Mouse (Mus musculus) midbrain, embryonic 11.5 days (tissue): ENCODE measurements at regions not wholly inside any gene's neighbourhood (a gene's known extent, or its start where the extent isn't known, plus 50 kb on each side); places are given as distances from the start of the nearest gene placed in this dataset.

Source experiments
- ATAC-seq: fragments of 200-750 bp; cut with Nextera tagmentation; 2 replicates; pipeline ENCODE4 v1.8.0; 2017; ENCODE audit warnings: moderate TSS enrichment, moderate library complexity; ENCODE audit not compliant: low FRiP score
- DNase-seq: peaks from one replicate; pipeline ENCODE4 v3.0.0; 2015; ENCODE audit warnings: low spot score; ENCODE audit errors: missing footprints
- H3K27ac ChIP-seq: fragments of 300-500 bp; sonication (generic); 2 replicates; pipeline ENCODE4 v1.5.1; 2014; ENCODE audit warnings: low read depth, low read length
- H3K27me3 ChIP-seq: fragments of 300-500 bp; sonication (generic); 2 replicates; pipeline ENCODE4 v1.6.1; 2014; ENCODE audit warnings: mild to moderate bottlenecking, low read length, moderate library complexity, mixed read lengths; ENCODE audit not compliant: control insufficient read depth, insufficient read depth
- H3K36me3 ChIP-seq: fragments of 300-500 bp; sonication (generic); 2 replicates; pipeline ENCODE4 v1.6.1; 2014; ENCODE audit warnings: mild to moderate bottlenecking, low read length, moderate library complexity, mixed read lengths; ENCODE audit not compliant: control insufficient read depth, insufficient read depth
- H3K4me1 ChIP-seq: fragments of 300-500 bp; sonication (generic); 2 replicates; pipeline ENCODE4 v1.6.1; 2014; ENCODE audit warnings: low read length; ENCODE audit not compliant: control insufficient read depth, insufficient read depth
- H3K4me2 ChIP-seq: fragments of 300-500 bp; sonication (generic); 2 replicates; pipeline ENCODE4 v1.6.1; 2014; ENCODE audit warnings: mild to moderate bottlenecking, moderate library complexity
- H3K4me3 ChIP-seq: fragments of 300-500 bp; sonication (generic); 2 replicates; pipeline ENCODE4 v1.5.1; 2014; ENCODE audit warnings: low read depth, low read length
- H3K9ac ChIP-seq: fragments of 300-500 bp; sonication (generic); 2 replicates; pipeline ENCODE4 v1.6.1; 2014; ENCODE audit warnings: low read length
- H3K9me3 ChIP-seq: fragments of 300-500 bp; sonication (generic); 2 replicates; pipeline ENCODE4 v1.6.1; 2016; ENCODE audit warnings: low read length; ENCODE audit not compliant: control insufficient read depth
- WGBS: fragments of 180-500 bp; shearing (Covaris S2); extraction: QIAGEN DNeasy Blood & Tissue Kit; methylation state at CpG from one replicate; pipeline ENCODE4 v1.1.7; 2014; 5-methylcytosine and 5-hydroxymethylcytosine counted together

DNA sequence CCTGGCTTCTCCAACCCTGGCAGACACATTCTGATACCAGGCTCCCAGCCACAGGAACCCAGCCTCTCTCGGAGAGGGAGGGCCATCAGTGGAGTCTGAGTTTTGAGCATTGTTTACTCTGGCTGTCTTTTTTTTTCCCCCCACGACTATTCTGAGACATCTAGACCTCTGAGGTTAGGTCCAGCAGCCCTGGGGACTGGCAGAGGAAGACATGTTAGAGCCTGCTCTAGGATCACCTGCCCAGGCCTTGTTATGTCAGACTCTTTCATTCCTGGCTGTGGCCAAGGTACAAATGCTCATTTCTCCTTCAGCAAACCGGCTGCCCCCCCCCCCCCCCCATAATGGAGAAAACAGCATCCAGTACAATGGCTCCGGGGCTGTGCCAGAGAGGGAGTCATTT lies 291.4 kb downstream of the CK137956 start:
- Histone ChIP-seq H3K4me3 (no peak overlapping the region), H3K9ac (no peak overlapping the region), H3K4me2 (no peak overlapping the region), H3K27ac (no peak overlapping the region), H3K27me3 (no peaks in the 10 kb centered on the region), H3K4me1 (no peaks in the 10 kb centered on the region), H3K9me3 (no peaks in the 10 kb centered on the region), H3K36me3 (no peaks in the 10 kb centered on the region)
- DNase-seq (no peak), ATAC-seq (no peak)
- 52% methylated on average over 4 of the region's 4 CpGs for WGBS

DNA sequence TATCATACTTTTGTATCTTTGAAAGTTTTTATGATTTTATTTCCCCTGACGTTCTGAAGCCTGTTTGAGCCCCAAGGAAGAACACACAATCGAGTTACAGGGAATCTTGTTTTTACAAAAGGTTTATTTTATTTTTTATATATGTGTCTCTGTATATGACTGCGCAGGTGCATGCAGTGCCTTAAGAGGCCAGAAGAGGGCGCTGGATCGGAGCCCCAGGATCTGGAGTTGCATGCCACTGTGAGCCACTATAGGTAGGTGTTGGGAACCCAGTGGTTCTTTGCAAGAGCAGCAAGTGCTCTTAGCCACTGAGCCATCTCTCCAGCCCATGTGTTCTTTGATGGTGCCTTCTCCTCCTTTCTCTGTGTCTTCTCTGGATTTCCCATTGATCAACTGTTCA lies 292.3 kb downstream of the CK137956 start:
- ATAC-seq (no peak), DNase-seq (no peak)
- no peaks in the 10 kb centered on the region for H3K36me3 ChIP-seq
- H3K4me1 ChIP-seq, result no peaks in the 10 kb centered on the region
- H3K4me2 ChIP-seq, result no peak overlapping the region
- H3K27me3 ChIP-seq, result no peaks in the 10 kb centered on the region
- no peak overlapping the region for H3K4me3 ChIP-seq
- 53% methylated on average over 5 of the region's 5 CpGs for WGBS
- H3K9ac ChIP-seq, result no peak overlapping the region
- no peak overlapping the region for H3K27ac ChIP-seq
- no peaks in the 10 kb centered on the region for H3K9me3 ChIP-seq

DNA sequence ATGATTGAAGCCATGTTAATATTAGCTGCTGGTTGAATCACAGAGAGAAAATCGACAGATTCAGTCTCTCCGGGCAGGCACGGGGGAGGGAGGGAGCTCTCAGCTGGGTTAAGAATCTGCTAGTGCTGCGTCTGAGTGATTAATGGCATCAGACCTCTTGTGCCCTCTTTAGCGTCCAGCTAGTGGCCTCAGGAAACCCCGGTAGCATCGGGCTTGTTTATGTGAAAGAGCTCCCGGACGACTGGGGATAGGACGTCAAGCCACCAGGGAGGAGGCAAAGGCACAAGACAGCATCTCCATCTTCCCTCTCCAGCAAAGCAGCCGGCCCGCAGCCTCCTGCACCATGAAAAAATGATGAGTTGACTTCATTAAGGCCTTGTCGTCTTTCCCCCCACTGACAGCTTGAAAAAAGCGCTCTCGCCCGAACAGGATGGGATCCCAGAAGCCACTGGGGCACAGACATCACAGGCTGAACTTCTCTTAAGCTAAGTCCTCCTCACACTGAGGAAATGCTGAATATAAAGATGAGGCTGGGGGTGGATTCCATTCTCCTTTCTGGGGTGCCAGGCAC lies 294.9 kb downstream of the CK137956 start:
- DNase-seq (no peak), ATAC-seq (no peak)
- Histone ChIP-seq H3K4me3 (no peak overlapping the region), H3K9ac (no peak overlapping the region), H3K36me3 (no peaks in the 10 kb centered on the region), H3K27ac (no peak overlapping the region), H3K4me1 (no peaks in the 10 kb centered on the region), H3K9me3 (no peaks in the 10 kb centered on the region), H3K4me2 (no peak overlapping the region), H3K27me3 (no peaks in the 10 kb centered on the region)
- whole genome bisulfite sequencing, result 74% methylated on average over 16 of the region's 16 CpGs

DNA sequence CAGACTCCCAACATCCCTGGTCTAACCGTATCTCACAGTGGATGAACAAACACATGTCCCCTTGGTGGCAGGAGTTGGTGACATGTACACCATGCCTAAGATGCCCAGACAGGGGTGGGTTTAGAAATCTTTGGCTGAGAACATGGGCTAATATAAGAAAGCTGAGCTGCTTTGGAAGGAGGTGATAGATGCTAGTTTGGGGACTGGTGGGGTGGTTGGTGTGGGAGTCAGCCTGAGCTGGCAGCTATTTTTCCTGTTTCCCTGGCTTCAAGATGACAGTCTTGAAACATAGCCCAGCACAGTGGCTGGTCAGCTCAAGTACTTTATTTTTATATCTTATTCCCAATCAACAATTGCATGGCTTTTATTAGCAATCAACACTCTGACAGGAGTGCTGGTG lies 302.0 kb upstream of the Gjb5 start:
- Histone ChIP-seq H3K27me3 (no peaks in the 10 kb centered on the region), H3K4me1 (no peaks in the 10 kb centered on the region), H3K27ac (no peak overlapping the region), H3K4me2 (no peak overlapping the region), H3K36me3 (no peaks in the 10 kb centered on the region), H3K9me3 (no peaks in the 10 kb centered on the region), H3K9ac (no peak overlapping the region), H3K4me3 (no peak overlapping the region)
- ATAC-seq (no peak), DNase-seq (no peak)
- 86% methylated on average over 1 of the region's 1 CpGs for WGBS

DNA sequence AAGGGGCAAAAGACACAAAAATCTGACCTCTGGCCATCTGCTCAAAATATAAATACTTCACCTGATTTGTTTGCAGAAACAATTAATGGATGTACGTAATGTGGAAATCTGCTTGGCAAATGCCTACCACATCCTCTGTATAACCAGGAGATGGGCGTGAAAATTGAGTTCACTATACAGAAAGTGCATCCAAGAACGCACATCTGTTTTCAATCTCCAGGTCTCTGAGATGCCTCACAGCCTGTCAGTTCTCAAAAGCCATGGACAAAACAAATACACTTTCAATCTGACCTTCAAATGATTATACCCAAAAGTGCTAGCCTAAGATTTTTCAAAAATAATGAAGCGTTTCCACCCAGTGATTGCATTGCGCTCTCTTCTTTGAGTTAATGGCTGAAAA lies 293.6 kb upstream of the Gjb5 start:
- Histone ChIP-seq H3K4me2 (no peak overlapping the region), H3K9ac (no peak overlapping the region), H3K4me1 (no peaks in the 10 kb centered on the region), H3K36me3 (no peaks in the 10 kb centered on the region), H3K9me3 (no peaks in the 10 kb centered on the region), H3K27ac (no peak overlapping the region), H3K27me3 (no peaks in the 10 kb centered on the region), H3K4me3 (no peak overlapping the region)
- WGBS, result 83% methylated on average over 5 of the region's 5 CpGs
- DNase-seq (no peak), ATAC-seq (no peak)

DNA sequence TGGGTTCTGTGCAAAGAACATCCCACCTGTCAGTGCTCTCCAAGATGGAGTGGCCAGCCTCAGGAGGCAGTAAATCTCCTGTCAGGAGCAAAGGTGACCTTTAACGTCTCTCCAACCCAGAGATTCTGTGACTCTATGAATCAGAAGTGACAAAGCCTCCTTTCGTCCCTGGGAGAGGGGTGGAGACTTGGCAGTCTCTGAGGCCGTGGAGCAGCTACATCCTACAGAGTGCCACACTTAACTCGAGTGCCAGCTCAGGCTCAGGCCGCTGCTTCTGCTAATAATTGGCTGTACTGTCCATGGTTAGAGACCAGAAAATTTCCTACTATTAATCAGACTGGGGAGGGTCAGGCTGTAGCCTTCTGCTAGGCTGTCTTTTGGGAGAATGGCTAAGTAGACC lies 290.0 kb upstream of the Gjb5 start:
- H3K9ac ChIP-seq, result no peak overlapping the region
- no peak for ATAC-seq
- H3K27me3 ChIP-seq, result no peaks in the 10 kb centered on the region
- no peak overlapping the region for H3K4me2 ChIP-seq
- H3K27ac ChIP-seq, result no peak overlapping the region
- no peak for DNase-seq
- H3K9me3 ChIP-seq, result no peaks in the 10 kb centered on the region
- H3K4me1 ChIP-seq, result no peaks in the 10 kb centered on the region
- no peak overlapping the region for H3K4me3 ChIP-seq
- WGBS, result 80% methylated on average over 5 of the region's 5 CpGs
- no peaks in the 10 kb centered on the region for H3K36me3 ChIP-seq

DNA sequence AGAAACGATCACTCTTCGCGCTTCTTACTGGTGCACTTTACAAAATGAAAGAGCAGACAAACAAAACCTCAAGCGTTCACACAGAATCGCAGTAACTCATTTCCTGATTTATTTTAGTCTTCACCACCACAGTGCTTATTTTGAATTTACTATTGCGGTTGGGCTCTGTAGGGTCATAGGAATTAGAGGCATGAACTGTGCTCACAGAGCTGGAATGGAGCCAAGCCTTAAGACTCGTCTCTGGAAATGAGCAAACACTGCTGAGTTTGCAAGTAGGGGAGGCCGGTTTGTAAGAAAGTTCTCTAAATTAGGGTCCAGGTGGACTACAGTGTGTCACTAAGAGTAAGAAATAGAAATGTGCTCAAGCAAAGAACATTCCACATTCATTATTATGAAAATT lies 289.2 kb upstream of the Gjb5 start:
- Histone ChIP-seq H3K4me3 (no peak overlapping the region), H3K9me3 (no peaks in the 10 kb centered on the region), H3K27me3 (no peaks in the 10 kb centered on the region), H3K36me3 (no peaks in the 10 kb centered on the region), H3K4me1 (no peaks in the 10 kb centered on the region), H3K9ac (no peak overlapping the region), H3K4me2 (no peak overlapping the region), H3K27ac (no peak overlapping the region)
- 90% methylated on average over 8 of the region's 8 CpGs for WGBS
- ATAC-seq (no peak), DNase-seq (no peak)

DNA sequence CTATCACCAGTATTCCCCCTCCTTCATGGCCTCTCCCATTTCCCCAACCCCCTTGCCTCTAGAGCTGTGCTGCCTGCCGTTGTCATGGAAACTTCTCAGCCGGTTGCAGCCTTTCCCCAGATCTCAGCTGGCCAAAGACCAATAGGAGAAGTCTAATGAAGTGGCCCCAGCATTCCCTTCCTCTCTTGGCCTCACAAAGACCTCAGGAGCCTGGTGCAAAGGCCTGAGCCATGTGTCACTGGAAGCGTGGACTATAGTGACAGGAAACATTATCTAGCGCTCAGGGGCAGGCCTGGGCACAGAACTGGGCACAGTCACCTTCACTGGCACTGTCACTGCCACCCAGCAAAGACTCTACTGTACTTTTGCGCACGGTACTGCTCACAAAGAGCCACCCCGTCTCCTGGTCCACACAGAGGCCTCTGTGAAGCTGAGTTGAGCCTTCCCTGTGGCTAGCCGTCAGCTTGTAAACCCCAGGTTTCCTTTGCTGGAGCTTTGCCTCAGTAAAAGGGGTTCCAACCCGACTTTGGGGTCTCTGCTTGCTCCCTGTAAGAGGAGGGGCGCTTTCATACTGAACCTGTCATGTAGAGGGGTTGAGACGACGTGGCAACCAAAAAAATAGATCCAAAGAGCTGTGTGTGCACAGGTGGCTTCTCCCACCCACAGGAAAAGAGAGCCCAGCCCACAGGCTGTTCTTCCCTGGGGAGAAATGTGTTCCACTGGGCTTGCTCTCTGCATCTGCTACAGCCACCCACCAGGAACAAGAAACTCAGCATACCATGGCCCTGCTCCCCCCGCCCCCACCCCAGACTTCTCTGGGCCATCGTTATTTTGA lies 282.5 kb upstream of the Gjb5 start:
- Histone ChIP-seq H3K27ac (peak overlapping the region; percentile 88), H3K36me3 (no peaks in the 10 kb centered on the region), H3K9me3 (no peaks in the 10 kb centered on the region), H3K27me3 (no peaks in the 10 kb centered on the region), H3K4me1 (peaks cover 17% of the 10 kb centered on the region), H3K4me2 (no peak overlapping the region), H3K9ac (peak overlapping the region; percentile 58), H3K4me3 (no peak overlapping the region)
- ATAC-seq, result peak; percentile 94
- 47% methylated on average over 14 of the region's 14 CpGs for WGBS
- DNase-seq, result peak; percentile 94

GRCm38 (mm10) chr4:127639765-127640164 lies 281.8 kb upstream of the Gjb5 start:
- no peak overlapping the region; the same call in 1 of the 2 replicates for H3K27ac ChIP-seq
- H3K27me3 ChIP-seq, result no peaks in the 10 kb centered on the region
- WGBS, result 86% methylated on average over 3 of the region's 3 CpGs
- ATAC-seq, result peak; percentile 38
- H3K4me3 ChIP-seq, result no peak overlapping the region
- H3K36me3 ChIP-seq, result no peaks in the 10 kb centered on the region
- peaks cover 17% of the 10 kb centered on the region for H3K4me1 ChIP-seq
- DNase-seq, result peak; percentile 86
- H3K4me2 ChIP-seq, result no peak overlapping the region
- H3K9me3 ChIP-seq, result no peaks in the 10 kb centered on the region
- H3K9ac ChIP-seq, result no peak overlapping the region
